Mouse (Mus musculus): Measurements from ENCODE around the gene Ipcef1. TPM values are rescaled to one million over a fixed set of nuclear protein-coding genes. Genes with fewer than 3 reads are reported as not detected.

Gene Ipcef1
- polyA plus RNA-seq (2015; fragmentation: Nextera tagmentation; extraction: Ambion mirVana), result 0.14 and 0.28 TPM in 2 replicates

DNA sequence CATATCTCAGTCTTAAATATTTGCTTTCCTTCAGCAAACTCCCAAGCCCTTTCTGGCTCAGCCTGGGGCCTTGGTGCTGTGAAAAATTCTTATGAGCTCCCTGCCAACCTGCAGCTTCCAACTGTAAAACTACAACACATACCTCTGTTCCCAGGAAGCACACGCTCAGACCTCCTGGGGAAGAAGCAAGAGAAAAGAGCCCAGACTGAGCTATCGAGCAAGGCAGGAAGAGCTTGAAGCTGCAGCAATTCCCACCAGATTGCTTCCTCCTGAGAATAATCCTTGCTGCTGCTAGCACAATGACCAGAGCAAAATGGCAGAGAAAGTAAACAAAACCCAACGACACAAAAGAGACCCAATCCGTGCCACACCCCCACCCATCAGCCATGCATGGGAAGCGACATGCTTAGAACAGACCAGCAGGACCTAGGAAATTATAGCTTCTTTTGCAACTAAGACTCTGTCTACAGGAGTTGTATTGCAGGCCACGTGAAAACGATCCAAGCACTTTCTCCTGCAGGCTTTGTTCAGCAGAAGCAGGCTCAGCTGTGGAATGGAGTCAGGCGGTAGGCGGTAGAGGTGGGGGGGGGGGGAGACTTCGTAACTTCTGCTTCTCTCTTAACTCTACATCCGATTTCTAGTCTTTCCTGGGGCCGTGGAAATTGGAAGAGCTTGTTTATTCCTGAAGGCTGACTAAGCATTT is at the start of gene Ipcef1:
Gene Ipcef1, minus strand, starts transcription at position 164 of the 703 bp plus-strand sequence.
- H3K9me3 ChIP-seq (replicated peaks), result no peaks in the 10 kb centered on the region
- H3K36me3 ChIP-seq, result no peaks in the 10 kb centered on the region
- 14% methylated on average over 12 of the region's 12 CpGs for WGBS
- H3K4me2 ChIP-seq (replicated peaks), result 0 out of 2 replicates have a peak within 1 kb of the TSS, but pooled peaks have one; percentile 15
- H3K27ac ChIP-seq (replicated peaks), result 0 out of 2 replicates have a peak within 1 kb of the TSS, but pooled peaks have one; percentile 34
- H3K4me1 ChIP-seq, result 0 out of 2 replicates have a peak, but pooled peaks cover 8% of the 10 kb centered on the region
- no peaks in the 10 kb centered on the region for H3K27me3 ChIP-seq
- no peak within 1 kb of the TSS for H3K9ac ChIP-seq
- no peak within 1 kb of the TSS for H3K4me3 ChIP-seq (replicated peaks)
- no peak; the same call in 1 of the 2 replicates for ATAC-seq (ENCODE audit: insufficient number of reproducible peaks, low FRiP score, low TSS enrichment, low read depth)

DNA sequence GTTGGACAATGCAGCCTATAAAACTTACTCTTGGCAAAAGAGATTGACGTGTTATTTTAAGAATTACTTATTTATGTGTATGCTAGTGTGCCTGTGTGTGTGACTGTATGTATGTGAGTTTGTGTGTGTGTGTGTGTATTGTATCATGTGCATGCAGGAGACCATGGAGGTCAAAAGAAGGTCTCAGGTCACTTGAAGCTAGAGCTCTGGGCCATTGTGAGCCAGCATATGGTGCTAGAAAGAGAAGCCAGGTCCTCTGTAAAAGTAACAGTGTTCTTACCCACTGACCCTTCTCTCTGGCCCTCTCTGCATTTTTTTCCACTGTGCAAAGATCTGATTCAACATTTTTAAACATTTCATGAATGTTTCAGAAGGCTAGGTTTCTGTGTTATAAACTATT is 25.7 kb upstream of the Ipcef1 start:
- H3K4me2 ChIP-seq (replicated peaks), result no peak overlapping the region
- no peaks in the 10 kb centered on the region for H3K9me3 ChIP-seq (replicated peaks)
- 0 out of 2 replicates have a peak, but pooled peaks cover 2% of the 10 kb centered on the region for H3K4me1 ChIP-seq
- WGBS, result 79% methylated on average over 1 of the region's 1 CpGs
- H3K27me3 ChIP-seq, result no peaks in the 10 kb centered on the region
- no peak overlapping the region for H3K4me3 ChIP-seq (replicated peaks)
- H3K9ac ChIP-seq, result no peak overlapping the region
- ATAC-seq (ENCODE audit: insufficient number of reproducible peaks, low FRiP score, low TSS enrichment, low read depth), result no peak
- H3K36me3 ChIP-seq, result no peaks in the 10 kb centered on the region
- no peak overlapping the region for H3K27ac ChIP-seq (replicated peaks)

GRCm38 (mm10) chr10:7077389-7077808 is 25.1 kb upstream of the Ipcef1 start:
- WGBS, result 66% methylated on average over 7 of the region's 7 CpGs
- ATAC-seq (ENCODE audit: insufficient number of reproducible peaks, low FRiP score, low TSS enrichment, low read depth), result no peak
- Histone ChIP-seq H3K27ac (replicated peaks) (no peak overlapping the region), H3K4me3 (replicated peaks) (no peak overlapping the region), H3K9ac (no peak overlapping the region), H3K4me2 (replicated peaks) (no peak overlapping the region), H3K27me3 (no peaks in the 10 kb centered on the region), H3K4me1 (0 out of 2 replicates have a peak, but pooled peaks cover 2% of the 10 kb centered on the region), H3K36me3 (no peaks in the 10 kb centered on the region), H3K9me3 (replicated peaks) (no peaks in the 10 kb centered on the region)

DNA sequence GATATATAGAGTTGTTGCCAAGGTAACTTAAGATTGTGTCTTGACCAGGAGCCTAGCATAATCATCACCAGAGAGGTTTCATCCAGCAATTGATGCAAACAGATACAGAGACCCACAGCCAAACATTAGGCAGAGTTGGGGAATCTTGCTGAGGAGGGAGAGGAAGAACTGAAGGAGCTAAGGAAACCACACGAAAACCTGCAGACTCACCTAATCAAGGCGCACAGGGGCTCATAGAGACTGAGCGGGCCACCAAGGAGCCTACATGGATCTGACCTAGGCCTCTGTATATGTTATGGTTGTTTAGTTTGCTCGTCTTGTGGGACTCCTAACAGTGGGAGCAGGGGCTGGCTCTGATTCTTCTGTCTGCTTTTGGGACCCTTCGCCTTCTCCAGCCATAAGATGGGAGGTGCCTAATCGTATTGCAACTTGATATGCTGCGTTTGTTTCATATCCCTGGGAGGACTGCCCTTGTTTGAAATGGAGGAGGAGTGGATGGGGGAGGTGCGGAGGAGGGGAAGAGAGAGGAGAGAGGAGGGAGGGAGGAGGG is 24.5 kb upstream of the Ipcef1 start:
- 0 out of 2 replicates have a peak, but pooled peaks cover 2% of the 10 kb centered on the region for H3K4me1 ChIP-seq
- no peaks in the 10 kb centered on the region for H3K9me3 ChIP-seq (replicated peaks)
- H3K9ac ChIP-seq, result no peak overlapping the region
- H3K4me2 ChIP-seq (replicated peaks), result peak overlapping the region; percentile 33
- ATAC-seq (ENCODE audit: insufficient number of reproducible peaks, low FRiP score, low TSS enrichment, low read depth), result peak; percentile 63; the same call in 1 of the 2 replicates
- 25% methylated on average over 7 of the region's 8 CpGs for WGBS
- no peaks in the 10 kb centered on the region for H3K27me3 ChIP-seq
- H3K4me3 ChIP-seq (replicated peaks), result peak overlapping the region; percentile 12; the same call in 1 of the 2 replicates
- no peaks in the 10 kb centered on the region for H3K36me3 ChIP-seq
- H3K27ac ChIP-seq (replicated peaks), result peak overlapping the region; percentile 55; the same call in 1 of the 2 replicates

DNA sequence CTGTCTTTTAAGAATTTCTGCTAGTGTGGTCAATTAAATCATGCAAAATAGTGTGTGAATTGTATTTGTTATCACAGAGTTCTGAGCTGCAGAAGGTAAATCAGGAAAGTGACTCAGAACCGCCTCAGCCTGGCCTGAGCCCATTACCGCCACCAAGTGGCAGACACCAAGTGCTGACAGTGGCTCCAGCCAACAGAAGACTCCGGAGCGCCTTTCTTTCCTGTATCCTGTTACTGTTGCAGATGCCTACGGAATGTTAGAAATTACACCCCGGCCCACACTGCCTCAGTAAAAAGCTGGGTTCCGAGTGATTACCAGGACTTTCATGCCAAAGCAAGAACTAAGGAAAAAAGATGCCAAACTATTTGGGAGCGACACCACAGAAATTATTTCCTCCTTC is 23.9 kb upstream of the Ipcef1 start:
- peak overlapping the region; percentile 12; the same call in 1 of the 2 replicates for H3K4me3 ChIP-seq (replicated peaks)

DNA sequence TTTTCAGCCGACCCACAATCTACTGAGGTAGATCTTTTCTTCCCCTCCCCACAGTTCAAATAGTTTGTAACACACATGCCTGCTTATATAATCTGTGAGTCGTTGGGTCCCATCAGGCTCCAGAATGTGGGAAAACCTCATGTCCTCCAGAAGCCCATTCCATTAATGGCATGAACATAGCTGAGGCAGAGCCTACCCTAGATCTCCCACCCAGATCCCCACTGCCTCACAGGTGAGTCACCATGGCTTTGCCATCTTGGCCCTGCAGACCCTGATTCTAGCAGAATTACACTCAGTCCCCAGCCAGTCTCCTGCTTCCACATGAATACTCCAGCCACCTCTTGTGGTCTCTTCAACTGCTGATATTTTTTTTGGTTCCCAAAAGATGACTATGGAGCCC is 23.4 kb upstream of the Ipcef1 start:
- Histone ChIP-seq H3K4me3 (replicated peaks) (no peak overlapping the region), H3K4me1 (0 out of 2 replicates have a peak, but pooled peaks cover 2% of the 10 kb centered on the region), H3K36me3 (no peaks in the 10 kb centered on the region), H3K27ac (replicated peaks) (no peak overlapping the region), H3K27me3 (no peaks in the 10 kb centered on the region), H3K4me2 (replicated peaks) (no peak overlapping the region), H3K9ac (no peak overlapping the region), H3K9me3 (replicated peaks) (no peaks in the 10 kb centered on the region)
- WGBS, result 80% methylated on average over 2 of the region's 2 CpGs
- ATAC-seq (ENCODE audit: insufficient number of reproducible peaks, low FRiP score, low TSS enrichment, low read depth), result no peak

More for the DNA sequence above, 23.9 kb upstream of the Ipcef1 start:
- Histone ChIP-seq H3K9me3 (replicated peaks) (no peaks in the 10 kb centered on the region), H3K27me3 (no peaks in the 10 kb centered on the region), H3K9ac (no peak overlapping the region), H3K4me1 (0 out of 2 replicates have a peak, but pooled peaks cover 2% of the 10 kb centered on the region), H3K36me3 (no peaks in the 10 kb centered on the region), H3K27ac (replicated peaks) (0 out of 2 replicates have a peak overlapping the region, but pooled peaks have one; percentile 39), H3K4me2 (replicated peaks) (peak overlapping the region; percentile 33)
- 5% methylated on average over 8 of the region's 8 CpGs for WGBS
- peak; percentile 75 for ATAC-seq (ENCODE audit: insufficient number of reproducible peaks, low FRiP score, low TSS enrichment, low read depth)

- Histone ChIP-seq H3K9ac (no peak overlapping the region), H3K27me3 (no peaks in the 10 kb centered on the region), H3K27ac (replicated peaks) (no peak overlapping the region), H3K36me3 (no peaks in the 10 kb centered on the region), H3K4me3 (replicated peaks) (no peak overlapping the region), H3K4me1 (0 out of 2 replicates have a peak, but pooled peaks cover 2% of the 10 kb centered on the region), H3K4me2 (replicated peaks) (no peak overlapping the region), H3K9me3 (replicated peaks) (no peaks in the 10 kb centered on the region)
- ATAC-seq (ENCODE audit: insufficient number of reproducible peaks, low FRiP score, low TSS enrichment, low read depth), result no peak
- WGBS, result 80% methylated on average over 2 of the region's 2 CpGs
Observed at GRCm38 (mm10) chr10:7074231-7074630, 22.0 kb upstream of the Ipcef1 start.

DNA sequence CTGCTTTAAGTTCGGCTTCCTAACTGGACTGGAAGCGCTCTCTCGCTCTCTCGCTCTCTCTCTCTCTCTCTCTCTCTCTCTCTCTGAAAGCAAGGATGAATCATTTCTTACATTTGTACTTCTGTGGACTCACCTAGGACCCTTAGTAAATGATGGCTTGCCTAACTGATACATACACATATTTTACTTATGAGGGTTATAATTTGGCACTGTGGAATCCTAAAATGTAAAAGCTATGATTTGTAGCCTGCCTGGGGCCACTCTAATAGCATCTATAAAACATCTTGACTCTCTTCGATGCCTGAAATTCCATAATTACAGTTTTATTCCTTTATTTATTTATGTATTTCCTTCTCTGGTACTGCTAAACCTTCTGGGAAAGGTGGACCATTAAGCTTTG is 18.6 kb upstream of the Ipcef1 start:
- WGBS, result 74% methylated on average over 5 of the region's 5 CpGs
- H3K9ac ChIP-seq, result no peak overlapping the region
- H3K27ac ChIP-seq (replicated peaks), result no peak overlapping the region
- H3K36me3 ChIP-seq, result no peaks in the 10 kb centered on the region
- H3K4me1 ChIP-seq, result 0 out of 2 replicates have a peak, but pooled peaks cover under 1% of the 10 kb centered on the region
- H3K27me3 ChIP-seq, result no peaks in the 10 kb centered on the region
- no peak overlapping the region for H3K4me2 ChIP-seq (replicated peaks)
- no peak for ATAC-seq (ENCODE audit: insufficient number of reproducible peaks, low FRiP score, low TSS enrichment, low read depth)
- no peaks in the 10 kb centered on the region for H3K9me3 ChIP-seq (replicated peaks)
- H3K4me3 ChIP-seq (replicated peaks), result no peak overlapping the region

GRCm38 (mm10) chr10:7070100-7070835 is 18.0 kb upstream of the Ipcef1 start:
- 64% methylated on average over 8 of the region's 8 CpGs for WGBS
- H3K27me3 ChIP-seq, result no peaks in the 10 kb centered on the region
- H3K4me2 ChIP-seq (replicated peaks), result no peak overlapping the region
- no peak overlapping the region for H3K4me3 ChIP-seq (replicated peaks)
- H3K36me3 ChIP-seq, result no peaks in the 10 kb centered on the region
- no peak overlapping the region for H3K9ac ChIP-seq
- no peaks in the 10 kb centered on the region for H3K4me1 ChIP-seq
- no peaks in the 10 kb centered on the region for H3K9me3 ChIP-seq (replicated peaks)
- ATAC-seq (ENCODE audit: insufficient number of reproducible peaks, low FRiP score, low TSS enrichment, low read depth), result no peak
- no peak overlapping the region for H3K27ac ChIP-seq (replicated peaks)

GRCm38 (mm10) chr10:7069090-7069489 is 16.8 kb upstream of the Ipcef1 start:
- 81% methylated on average over 2 of the region's 2 CpGs for WGBS
- no peaks in the 10 kb centered on the region for H3K4me1 ChIP-seq
- H3K9me3 ChIP-seq (replicated peaks), result no peaks in the 10 kb centered on the region
- H3K9ac ChIP-seq, result no peak overlapping the region
- H3K36me3 ChIP-seq, result no peaks in the 10 kb centered on the region
- no peaks in the 10 kb centered on the region for H3K27me3 ChIP-seq
- no peak overlapping the region for H3K4me3 ChIP-seq (replicated peaks)
- no peak overlapping the region for H3K27ac ChIP-seq (replicated peaks)
- no peak for ATAC-seq (ENCODE audit: insufficient number of reproducible peaks, low FRiP score, low TSS enrichment, low read depth)
- no peak overlapping the region for H3K4me2 ChIP-seq (replicated peaks)

GRCm38 (mm10) chr10:7068608-7069007 is 16.3 kb upstream of the Ipcef1 start:
- H3K36me3 ChIP-seq, result no peaks in the 10 kb centered on the region
- no peak overlapping the region for H3K4me2 ChIP-seq (replicated peaks)
- no peaks in the 10 kb centered on the region for H3K4me1 ChIP-seq
- H3K27ac ChIP-seq (replicated peaks), result no peak overlapping the region
- H3K4me3 ChIP-seq (replicated peaks), result no peak overlapping the region
- no peak for ATAC-seq (ENCODE audit: insufficient number of reproducible peaks, low FRiP score, low TSS enrichment, low read depth)
- WGBS, result 69% methylated on average over 12 of the region's 12 CpGs
- H3K27me3 ChIP-seq, result no peaks in the 10 kb centered on the region
- no peak overlapping the region for H3K9ac ChIP-seq
- no peaks in the 10 kb centered on the region for H3K9me3 ChIP-seq (replicated peaks)
